Mouse (Mus musculus): Measurements from ENCODE around the gene Kndc1.

- TF ChIP-seq CTCF (conservative IDR thresholded peaks at IDR 0.05; ENCODE audit: insufficient read depth, insufficient read length, low read depth, low read length) (no peak), POLR2A (IDR thresholded peaks at IDR 0.05; ENCODE audit: low read depth, low read length) (no peak)
Measured at GRCm38 (mm10) chr7:139978278-139978892, 83.9 kb downstream of the Kndc1 start, which contains the start of gene 6430531B16Rik.
